Mouse (Mus musculus) T-helper 1 cell (primary cell): ENCODE data around the gene Nmu.

Experiments
- in situ Hi-C: fragments of 300-600 bp; cut with MboI, MseI; formaldehyde crosslinking; loops from one replicate; pipeline ENCODE4 v1.15.1; 2025; ENCODE audit warnings: high pct_unique_total_duplicates

The Nmu gene

GRCm38 (mm10) chr5:76321249-76322196, 42.1 kb downstream of the Nmu start:
- in situ Hi-C loops = no loop called here

- in situ Hi-C loops = no loop called here
Observed at GRCm38 (mm10) chr5:76308206-76308605, 55.4 kb downstream of the Nmu start.

- in situ Hi-C loops = no loop called here
Observed at GRCm38 (mm10) chr5:76306261-76306660, 57.3 kb downstream of the Nmu start.

GRCm38 (mm10) chr5:76305616-76306015, 58.0 kb downstream of the Nmu start:
- in situ Hi-C loops = no loop called here

DNA sequence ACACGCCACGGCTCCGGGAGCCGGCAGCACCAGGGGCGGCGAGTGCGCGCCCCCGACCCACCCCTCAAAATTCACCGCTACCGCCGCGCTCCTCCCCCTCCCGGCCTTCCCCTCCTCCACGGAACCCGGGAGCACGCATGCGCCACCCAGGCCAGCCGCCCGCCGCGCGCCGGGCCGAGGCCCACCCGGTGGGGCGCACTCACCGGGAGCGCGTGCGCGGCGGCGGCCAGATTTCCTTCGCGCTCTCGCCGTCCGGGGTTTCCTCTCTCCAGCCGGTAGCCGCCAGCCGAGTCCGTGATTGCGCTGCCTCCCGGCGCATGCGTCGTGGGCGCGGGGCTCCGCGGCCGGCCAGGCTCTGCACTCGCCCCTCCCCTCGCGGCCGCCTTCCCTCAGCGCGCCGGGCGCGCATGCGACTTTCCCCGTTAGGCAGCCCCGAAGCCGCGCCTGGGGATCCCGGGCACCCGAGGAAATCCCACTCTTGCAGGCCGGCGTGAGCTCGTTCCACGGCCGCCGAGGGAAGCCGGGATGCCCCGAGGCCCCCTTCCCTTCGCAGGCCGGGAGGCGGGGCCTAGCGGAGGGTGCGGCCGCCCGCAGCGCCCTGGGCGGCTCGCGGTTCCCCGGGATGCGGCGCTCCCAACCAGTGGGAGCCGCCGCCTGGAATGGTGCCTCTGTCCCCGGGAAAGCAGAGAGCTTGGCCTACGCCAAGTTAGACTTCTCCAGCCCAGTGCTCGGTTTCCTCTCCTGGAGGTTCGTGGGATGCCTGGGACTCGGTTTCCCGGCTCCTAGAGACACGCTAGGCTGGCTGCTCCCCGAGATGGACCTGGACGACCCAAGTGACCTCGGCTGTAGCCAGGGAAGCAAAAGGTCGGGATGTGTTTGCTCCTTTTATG, 58.9 kb downstream of the Nmu start, which contains the start of gene Clock:
Gene Clock, minus strand, starts transcription at position 341 of the 890 bp plus-strand sequence.
- in situ Hi-C loops = no loop called here

- in situ Hi-C loops = no loop called here
Observed at GRCm38 (mm10) chr5:76303745-76304451, 59.7 kb downstream of the Nmu start.

DNA sequence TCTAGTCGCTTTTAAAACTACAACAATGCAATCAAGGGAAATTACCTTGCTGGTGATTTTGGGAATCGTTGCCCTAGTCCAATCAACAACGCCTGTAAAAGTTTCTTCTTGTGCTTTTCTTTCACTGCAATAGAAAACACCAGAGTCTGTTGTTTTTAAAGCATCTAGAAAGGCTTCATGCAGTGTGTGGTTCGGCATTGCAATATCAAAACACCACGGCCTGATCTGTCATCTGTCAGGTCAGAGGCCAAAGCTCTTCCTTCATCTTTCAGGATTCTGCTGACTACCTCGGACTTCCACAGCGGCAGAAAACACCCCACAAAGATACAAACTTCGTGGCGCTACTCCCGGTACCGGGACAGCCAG, 60.2 kb downstream of the Nmu start:
- in situ Hi-C loops = no loop called here

DNA sequence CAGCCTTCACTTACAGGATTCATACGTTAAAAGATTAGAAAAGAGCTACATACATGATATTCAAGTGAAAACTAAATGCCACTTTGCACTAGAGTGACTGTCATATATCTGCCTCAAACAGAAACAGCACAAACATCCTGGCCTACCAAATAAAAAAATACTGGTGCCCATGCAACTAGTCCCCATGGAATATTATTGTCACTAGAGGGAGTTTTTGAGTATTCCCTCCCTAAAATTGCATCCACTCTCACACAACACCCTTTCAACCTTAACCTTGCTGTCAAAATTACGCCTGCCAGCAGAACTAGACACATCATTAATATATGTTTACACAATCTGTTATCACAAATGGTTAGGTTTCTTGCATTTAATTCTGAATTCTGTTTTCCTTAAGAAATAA, 61.6 kb downstream of the Nmu start:
- in situ Hi-C loops = no loop called here

DNA sequence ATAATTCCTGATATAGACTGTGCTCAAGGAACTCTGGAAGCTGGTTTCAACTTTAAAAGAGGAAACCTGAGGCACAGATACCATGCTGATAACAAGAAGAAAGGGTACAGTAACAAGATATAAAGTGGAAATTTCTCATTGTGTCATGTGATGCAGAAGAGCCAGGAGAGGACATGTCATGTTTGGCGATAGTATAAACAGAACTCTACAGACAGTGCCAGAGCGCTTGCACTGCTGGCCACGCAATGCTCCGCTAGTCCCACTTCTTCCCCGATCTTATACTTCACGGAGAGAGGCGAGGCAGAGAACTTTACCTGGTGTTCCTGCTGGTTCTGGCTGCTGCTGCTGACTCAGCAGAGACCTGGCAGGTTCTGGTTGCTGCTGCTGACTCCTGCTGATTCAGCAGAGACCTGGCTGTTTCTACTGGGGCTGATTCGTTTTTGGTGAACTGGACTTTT, 74.3 kb downstream of the Nmu start:
- in situ Hi-C loops = no loop called here

- in situ Hi-C loops = no loop called here
Observed at GRCm38 (mm10) chr5:76288256-76288655, 75.3 kb downstream of the Nmu start.

DNA sequence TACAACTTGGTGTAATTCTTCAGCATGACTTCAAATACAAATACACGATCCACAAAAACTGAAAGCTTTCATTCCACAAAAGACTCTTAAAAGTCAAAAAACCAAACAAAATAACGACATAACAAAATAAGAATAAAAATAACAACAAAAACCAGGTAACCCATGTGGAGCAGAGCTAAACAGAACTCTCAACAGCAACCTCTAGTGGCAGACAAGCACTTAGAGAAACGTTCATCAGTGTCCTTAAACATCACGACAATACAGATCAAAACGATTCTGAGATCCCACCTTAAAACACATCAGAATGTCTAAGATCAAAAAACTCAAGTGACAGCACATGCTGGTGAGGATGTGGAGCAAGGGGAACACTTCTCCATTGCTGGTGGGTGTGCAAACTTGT, 76.5 kb downstream of the Nmu start:
- in situ Hi-C loops = no loop called here

DNA sequence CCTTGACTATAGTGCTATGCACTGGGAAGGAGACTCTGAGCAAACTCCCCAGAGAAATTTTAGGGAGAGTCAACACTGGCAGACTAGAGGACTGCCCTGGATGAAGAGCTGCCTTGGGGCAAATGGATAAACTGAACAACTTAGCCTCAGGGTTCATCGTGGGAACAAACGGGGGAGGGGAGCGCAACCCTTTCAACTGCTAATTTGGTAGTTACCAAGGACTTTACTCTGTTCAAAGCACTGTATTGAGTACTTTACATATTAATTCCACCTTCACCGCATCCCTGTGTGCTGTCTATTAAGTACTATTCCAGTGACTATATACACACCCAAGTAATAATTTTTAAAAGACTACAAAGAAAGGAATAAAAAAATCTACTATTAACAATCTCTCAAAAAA, 77.9 kb downstream of the Nmu start:
- in situ Hi-C loops = no loop called here

- in situ Hi-C loops = no loop called here
Observed at GRCm38 (mm10) chr5:76283890-76284289, 79.7 kb downstream of the Nmu start.
